Mouse (Mus musculus): ENCODE data around the gene Hist1h2bh.
A peak's percentile ranks its signal among the peaks of the same experiment; 100 is the strongest.
"Not testable (repeated sequence)": the region's sequence is repeated elsewhere in the genome, so short reads cannot be mapped to it uniquely, and the experiment has no call there.

Gene Hist1h2bh

DNA sequence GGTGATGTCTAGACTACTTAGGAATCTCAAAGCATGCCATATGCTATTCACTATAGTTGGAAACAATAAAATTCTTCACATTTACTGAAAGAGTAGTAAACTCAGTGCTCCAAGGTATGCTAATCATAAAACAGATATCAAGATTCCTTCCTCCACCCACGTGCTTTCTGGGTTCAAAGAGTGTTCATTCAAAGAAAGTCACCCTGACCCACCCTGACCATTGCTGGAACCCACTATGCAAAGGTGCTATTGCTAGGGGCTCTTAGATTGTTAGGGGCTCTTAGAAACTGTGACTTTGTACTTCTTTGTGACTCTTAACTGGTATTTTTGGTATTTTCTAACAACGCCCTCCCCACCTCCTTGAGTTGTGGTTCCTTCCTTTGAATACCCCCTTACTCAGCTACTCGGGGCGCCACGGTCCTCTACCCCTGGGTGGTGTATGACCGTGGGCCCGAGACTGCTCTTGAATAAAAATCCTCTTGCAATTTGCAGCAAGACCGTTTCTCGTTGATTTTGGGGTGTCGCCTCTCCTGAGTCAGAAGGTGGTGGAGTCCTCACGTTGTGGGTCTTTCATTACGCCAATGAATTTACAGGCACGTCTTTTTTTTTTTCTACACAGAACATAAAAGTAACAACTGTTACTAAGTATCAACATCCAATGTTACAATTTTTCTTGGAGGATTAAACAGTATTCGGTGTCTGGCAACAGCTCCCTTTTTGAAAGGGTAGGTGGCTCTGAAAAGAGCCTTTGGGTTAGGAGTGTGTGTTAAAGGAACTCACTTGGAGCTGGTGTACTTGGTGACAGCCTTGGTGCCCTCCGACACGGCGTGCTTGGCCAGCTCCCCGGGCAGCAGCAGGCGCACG is 30.1 kb upstream of the Hist1h2bh start:
- DNase-seq = not testable (repeated sequence)

- no peak for DNase-seq
These were observed 29.2 kb upstream of the Hist1h2bh start for GRCm38 (mm10) chr13:23572218-23573033.

DNA sequence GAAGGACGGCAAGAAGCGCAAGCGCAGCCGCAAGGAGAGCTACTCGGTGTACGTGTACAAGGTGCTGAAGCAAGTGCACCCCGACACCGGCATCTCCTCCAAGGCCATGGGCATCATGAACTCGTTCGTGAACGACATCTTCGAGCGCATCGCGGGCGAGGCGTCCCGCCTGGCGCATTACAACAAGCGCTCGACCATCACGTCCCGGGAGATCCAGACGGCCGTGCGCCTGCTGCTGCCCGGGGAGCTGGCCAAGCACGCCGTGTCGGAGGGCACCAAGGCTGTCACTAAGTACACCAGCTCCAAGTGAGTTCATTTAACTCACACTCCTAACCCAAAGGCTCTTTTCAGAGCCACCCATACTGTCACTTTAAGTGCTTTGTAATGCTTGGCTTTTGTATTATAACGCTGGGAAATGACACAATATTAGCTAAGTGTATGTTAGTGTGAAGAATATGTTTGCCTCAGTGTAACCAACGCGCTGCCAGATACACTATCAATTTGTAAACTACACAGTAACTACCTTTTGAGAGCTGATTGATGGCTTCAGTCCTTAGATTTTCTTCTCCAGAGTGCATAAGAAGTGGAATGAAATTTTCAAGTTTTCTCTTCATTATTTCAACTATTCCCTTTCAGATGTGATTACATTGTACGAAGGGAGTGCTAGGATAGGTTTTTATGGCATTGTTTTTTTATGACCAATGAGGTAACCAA is 28.5 kb upstream of the Hist1h2bh start:
- DNase-seq = peak; percentile 64

- DNase-seq = peak; percentile 97
These were observed 27.9 kb upstream of the Hist1h2bh start, which contains the start of the genes Hist1h2ae and Hist1h2bg for GRCm38 (mm10) chr13:23571022-23571503. TSS of gene Hist1h2ae (minus strand) at chr13:23571220. TSS of gene Hist1h2bg (plus strand) at chr13:23571396.

- peak; percentile 36 for DNase-seq
These were observed 27.2 kb upstream of the Hist1h2bh start for GRCm38 (mm10) chr13:23570261-23571021.

GRCm38 (mm10) chr13:23564482-23564881 is 21.3 kb upstream of the Hist1h2bh start:
- DNase-seq = no peak

DNA sequence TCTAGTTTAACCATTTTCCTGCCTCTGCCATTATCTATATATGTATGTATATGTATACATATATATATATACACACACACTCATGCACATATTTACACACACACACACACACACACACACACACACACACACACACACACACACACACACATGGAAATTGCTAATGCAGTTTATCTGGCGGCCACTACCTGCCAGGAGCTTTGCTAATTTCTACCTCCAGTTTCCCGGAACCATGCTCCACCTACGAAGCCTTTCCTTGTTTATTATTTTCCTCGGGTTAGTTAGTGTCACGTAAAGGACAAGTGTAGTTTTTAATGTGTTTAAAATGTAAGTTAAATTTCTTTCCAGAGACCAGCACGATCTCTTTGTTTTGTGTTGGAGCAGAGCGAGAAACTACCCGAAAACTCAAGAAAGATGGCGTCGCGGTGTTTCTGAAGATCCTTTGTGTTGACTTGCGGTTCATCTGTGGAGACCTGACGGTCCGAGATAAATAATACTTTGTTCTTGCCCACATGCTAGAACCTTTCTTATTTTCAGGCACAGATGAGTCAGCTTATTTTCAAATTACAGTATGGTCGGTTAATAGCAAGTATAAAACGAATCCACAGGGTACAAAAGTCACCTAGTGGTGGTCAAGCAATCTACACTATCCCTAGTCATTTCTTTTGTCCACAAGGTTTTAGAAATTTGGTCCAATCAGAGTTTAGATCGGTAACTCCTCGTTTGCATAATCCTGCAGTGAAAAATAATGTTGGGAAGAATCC is 19.7 kb upstream of the Hist1h2bh start:
- DNase-seq = peak; percentile 91

DNA sequence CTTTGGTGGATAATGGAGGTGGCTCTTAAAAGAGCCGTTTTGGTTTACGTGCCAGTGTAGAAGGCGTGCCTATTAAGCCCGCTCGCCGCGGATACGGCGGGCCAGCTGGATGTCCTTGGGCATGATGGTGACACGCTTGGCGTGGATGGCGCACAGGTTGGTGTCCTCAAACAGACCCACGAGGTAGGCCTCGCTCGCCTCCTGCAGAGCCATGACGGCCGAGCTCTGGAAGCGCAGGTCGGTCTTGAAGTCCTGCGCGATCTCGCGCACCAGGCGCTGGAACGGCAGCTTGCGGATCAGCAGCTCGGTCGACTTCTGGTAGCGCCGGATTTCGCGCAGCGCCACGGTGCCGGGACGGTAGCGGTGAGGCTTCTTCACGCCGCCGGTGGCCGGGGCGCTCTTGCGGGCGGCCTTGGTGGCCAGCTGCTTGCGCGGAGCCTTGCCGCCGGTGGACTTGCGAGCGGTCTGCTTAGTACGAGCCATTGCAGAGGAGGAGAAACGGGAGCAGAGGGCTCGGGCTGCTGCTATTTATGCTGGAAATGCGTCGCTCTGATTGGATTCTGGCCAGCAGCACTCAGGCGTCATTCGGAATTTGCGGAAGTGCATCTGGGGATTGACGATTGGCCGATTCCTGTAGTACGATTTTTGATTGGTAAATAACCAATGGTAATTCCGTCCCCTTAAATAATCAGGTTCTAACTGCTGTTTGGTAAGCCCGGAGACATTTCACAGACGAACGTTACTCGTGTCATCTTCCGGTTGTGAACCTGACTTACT is 18.9 kb upstream of the Hist1h2bh start, which contains the start of gene Hist1h3e:
Hist1h3e (minus strand) TSS at position 487 of the 777 bp plus-strand sequence.
- DNase-seq = peak; percentile 99

DNA sequence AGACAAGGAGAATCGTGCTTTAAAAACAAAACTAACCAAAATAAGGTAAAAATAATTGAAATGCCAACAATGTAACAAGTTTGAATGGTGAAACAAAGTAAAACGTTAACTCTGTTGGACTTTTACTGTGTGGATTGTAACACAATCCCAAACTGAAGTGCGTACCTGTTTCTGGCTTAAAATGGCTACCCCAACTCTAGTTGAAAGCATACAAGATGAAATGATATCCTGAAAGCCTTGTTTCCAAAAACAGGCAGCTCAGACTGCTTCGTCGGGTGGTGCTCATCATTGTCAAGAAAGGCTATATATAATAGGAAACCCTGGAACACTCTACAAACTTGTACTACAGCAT is 18.3 kb upstream of the Hist1h2bh start:
- DNase-seq = not testable (repeated sequence)

DNA sequence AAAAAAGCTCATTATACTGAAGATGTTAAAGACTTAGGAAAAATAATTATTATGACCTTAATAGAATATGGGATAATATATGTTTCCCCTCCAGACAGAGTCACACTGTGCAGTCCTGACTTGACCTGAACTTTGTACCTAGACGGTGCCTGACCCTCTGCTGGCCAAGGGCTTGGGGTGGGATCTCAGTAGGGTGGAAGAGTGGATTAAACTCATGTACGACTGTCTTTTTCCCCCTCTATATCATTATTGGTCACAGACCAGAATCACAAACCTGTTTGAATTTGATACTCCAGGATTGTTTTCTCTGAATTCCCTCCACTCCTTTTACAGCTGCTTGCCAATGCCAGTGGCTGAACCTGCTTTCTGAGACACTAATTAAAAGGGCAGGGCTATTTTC is 17.5 kb upstream of the Hist1h2bh start:
- not testable (repeated sequence) for DNase-seq

- DNase-seq = no peak
These were observed 13.7 kb upstream of the Hist1h2bh start for GRCm38 (mm10) chr13:23556906-23557305.

DNA sequence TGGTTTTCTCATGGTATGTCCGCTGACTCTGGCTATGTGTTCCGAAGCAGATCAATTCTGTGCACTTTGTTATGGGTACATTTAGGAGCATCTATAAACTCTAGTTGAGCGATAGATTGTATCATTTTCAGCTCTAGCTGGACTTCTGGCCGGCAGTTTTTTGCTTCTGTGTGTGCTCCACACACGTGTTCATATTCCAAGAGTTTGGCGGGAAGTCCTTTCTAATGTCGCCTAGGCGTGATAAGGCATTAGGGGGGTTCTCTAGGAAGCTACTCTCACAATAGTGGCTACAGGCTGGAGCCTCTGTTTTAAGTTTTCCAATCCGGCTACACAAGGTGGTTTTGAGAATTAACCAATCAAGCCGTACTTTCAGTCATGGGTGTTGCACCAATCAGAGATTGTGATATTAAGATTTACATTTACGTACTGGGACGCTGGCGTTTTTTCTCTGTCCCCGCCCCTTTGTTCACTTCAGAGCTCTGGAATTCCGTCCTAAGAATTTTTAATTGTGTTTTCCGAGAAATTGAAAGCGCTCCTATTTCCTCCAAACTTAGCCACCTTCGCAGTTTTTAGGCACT is 12.7 kb upstream of the Hist1h2bh start:
- DNase-seq = peak; percentile 94

DNA sequence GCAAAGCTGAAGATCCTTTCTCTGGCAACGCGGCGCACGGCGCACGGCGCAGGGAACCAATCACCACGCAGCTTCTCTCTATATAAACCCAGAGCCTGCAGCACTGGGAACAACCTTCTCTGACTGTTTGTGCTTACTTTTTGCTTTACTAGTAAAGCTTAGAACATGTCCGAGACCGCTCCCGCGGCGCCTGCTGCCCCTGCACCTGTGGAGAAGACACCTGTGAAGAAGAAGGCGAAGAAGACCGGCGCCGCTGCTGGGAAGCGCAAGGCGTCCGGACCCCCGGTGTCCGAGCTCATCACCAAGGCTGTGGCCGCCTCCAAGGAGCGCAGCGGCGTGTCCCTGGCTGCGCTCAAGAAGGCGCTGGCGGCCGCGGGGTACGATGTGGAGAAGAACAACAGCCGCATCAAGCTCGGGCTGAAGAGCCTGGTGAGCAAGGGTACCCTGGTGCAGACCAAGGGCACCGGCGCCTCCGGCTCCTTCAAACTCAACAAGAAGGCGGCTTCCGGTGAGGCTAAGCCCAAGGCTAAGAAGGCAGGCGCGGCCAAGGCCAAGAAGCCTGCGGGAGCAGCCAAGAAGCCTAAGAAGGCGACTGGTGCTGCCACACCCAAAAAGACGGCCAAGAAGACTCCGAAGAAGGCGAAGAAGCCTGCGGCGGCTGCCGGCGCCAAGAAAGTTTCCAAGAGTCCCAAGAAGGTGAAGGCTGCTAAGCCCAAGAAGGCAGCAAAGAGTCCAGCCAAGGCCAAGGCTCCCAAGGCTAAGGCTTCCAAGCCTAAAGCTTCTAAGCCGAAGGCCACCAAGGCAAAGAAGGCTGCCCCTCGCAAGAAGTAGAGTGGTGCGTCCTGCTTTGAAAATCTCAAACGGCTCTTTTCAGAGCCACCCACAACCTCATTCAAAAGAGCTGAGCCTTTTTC is 12.0 kb upstream of the Hist1h2bh start:
- peak; percentile 90 for DNase-seq

- DNase-seq = no peak
These were observed 11.2 kb upstream of the Hist1h2bh start for GRCm38 (mm10) chr13:23554393-23554792.

DNA sequence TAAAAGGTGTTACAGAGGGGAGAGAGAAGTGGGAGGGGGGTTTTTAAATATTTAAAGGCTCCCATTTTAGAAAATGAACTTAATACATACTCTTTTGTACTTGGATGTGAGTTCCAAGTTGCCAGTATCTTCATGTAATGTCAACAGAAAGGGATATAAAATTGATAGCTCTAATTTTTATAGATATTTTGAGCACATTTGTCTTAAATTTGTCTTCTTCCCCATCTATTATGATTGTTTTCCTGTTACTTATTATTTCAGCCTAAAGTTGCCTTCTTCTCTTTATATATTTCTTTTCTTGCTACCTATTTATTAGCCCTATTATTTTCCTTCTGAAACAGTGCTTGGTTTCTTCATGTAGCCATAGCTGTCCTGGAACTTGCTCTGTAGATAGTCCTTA is 9.8 kb upstream of the Hist1h2bh start, which contains the start of gene Hist1h1d:
Hist1h1d (plus strand) TSS at position 301 of the 400 bp plus-strand sequence.
- no peak for DNase-seq

DNA sequence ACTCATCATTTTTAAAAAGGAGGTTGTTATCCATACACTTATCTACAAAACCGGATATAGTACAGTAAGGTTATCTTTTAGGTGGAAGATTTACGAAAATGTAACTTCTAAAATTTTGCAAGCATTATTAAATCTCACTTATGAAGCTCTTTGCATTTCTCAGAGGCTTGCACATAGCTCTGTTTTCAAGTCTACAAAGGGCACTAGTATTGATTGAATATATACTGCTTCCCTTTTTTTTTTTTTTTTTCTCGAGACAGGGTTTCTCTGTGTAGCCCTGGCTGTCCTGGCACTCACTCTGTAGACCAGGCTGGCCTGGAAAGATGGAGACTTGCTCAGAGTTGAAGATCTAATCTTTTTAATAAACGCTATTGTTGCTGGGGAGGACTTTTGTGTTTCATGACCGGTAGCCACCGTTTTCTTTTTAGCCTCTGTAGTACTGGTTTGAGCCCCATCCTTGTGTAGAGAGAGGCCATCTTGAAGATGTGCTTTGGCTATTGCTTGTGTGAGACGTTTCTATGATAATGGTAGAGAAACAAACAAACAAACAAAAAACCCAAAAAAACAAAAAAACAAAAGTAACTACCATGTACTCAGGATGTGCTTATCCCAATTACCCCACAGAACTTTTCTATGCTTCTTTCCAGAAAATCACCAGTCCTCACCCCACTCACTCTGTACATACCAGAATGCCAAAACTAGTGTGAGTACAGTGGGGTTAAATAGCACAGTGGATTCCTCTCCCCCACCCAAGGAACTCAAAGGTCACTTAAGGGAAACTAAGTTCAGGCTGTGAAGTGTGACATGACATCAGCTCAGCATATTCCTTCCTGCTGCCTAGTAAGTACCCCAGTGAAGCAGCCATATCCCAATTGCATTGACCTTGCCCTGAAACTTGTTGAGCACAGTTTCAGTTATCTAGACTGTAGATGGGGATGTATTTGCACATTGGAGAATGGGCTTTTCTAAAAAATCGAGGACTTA is 9.0 kb upstream of the Hist1h2bh start:
- DNase-seq = no peak

GRCm38 (mm10) chr13:23551146-23551834 is 8.1 kb upstream of the Hist1h2bh start, which contains the start of gene Hist1h4f:
TSS of gene Hist1h4f (minus strand) at chr13:23551648.
- DNase-seq = peak; percentile 98

All from retina, postnatal 1 day (tissue).